Mouse (Mus musculus) lung, adult 2 months (tissue): Measurements from ENCODE around the gene Alg2.

Experiments used
- CTCF ChIP-seq: fragments of 200-500 bp; IDR thresholded peaks from 2 replicates; pipeline ENCODE4 v1.5.1; 2011; ENCODE audit warnings: mild to moderate bottlenecking, low read length, control low read depth; ENCODE audit not compliant: insufficient read depth
- POLR2A ChIP-seq: fragments of 200-500 bp; IDR thresholded peaks from 2 replicates; pipeline ENCODE4 v1.6.1; 2011; ENCODE audit warnings: low read depth, mild to moderate bottlenecking, control low read depth, low read length, borderline replicate concordance; ENCODE audit errors: extremely low read depth

GRCm38 (mm10) chr4:47425247-47425830, 48.8 kb downstream of the Alg2 start:
- TF ChIP-seq CTCF (no peak), POLR2A (no peak)
